Mouse (Mus musculus) heart, embryonic 13.5 days (tissue): ENCODE results near the gene Tat. TPM values are rescaled to one million over a fixed set of nuclear protein-coding genes. Genes with fewer than 3 reads are reported as not detected.

Experiments
- ATAC-seq: fragments of 200-750 bp; cut with Nextera tagmentation; 2 replicates; pipeline ENCODE4 v1.8.0; 2017; ENCODE audit warnings: moderate TSS enrichment; ENCODE audit not compliant: insufficient number of reproducible peaks, low FRiP score, low TSS enrichment; ENCODE audit errors: extremely low read depth
- H3K27ac ChIP-seq: fragments of 300-500 bp; sonication (generic); replicated peaks from 2 replicates; pipeline ENCODE4 v1.5.1; 2015; ENCODE audit warnings: moderate library complexity, mild to moderate bottlenecking, inconsistent platforms
- H3K27me3 ChIP-seq: fragments of 300-500 bp; sonication (generic); replicated peaks from 2 replicates; pipeline ENCODE4 v1.6.1; 2015; ENCODE audit warnings: mild to moderate bottlenecking, inconsistent platforms
- H3K36me3 ChIP-seq: fragments of 300-500 bp; sonication (generic); 2 replicates; pipeline ENCODE4 v1.6.1; 2015; ENCODE audit warnings: mild to moderate bottlenecking, inconsistent platforms
- H3K4me1 ChIP-seq: fragments of 300-500 bp; sonication (generic); 2 replicates; pipeline ENCODE4 v1.6.1; 2015; ENCODE audit warnings: inconsistent platforms
- H3K4me2 ChIP-seq: fragments of 300-500 bp; sonication (generic); 2 replicates; pipeline ENCODE4 v1.6.1; 2015; ENCODE audit warnings: inconsistent platforms, mild to moderate bottlenecking, moderate library complexity
- H3K4me3 ChIP-seq: fragments of 300-500 bp; sonication (generic); 2 replicates; pipeline ENCODE4 v1.5.1; 2015; ENCODE audit warnings: moderate library complexity, mild to moderate bottlenecking, inconsistent platforms
- H3K9ac ChIP-seq: fragments of 300-500 bp; sonication (generic); 2 replicates; pipeline ENCODE4 v1.6.1; 2015; ENCODE audit warnings: inconsistent platforms, mild to moderate bottlenecking, moderate library complexity
- H3K9me3 ChIP-seq: fragments of 300-500 bp; sonication (generic); 2 replicates; pipeline ENCODE4 v1.6.1; 2016; ENCODE audit warnings: inconsistent platforms
- WGBS: fragments of 180-500 bp; shearing (Covaris S2); methylation state at CpG from one replicate; pipeline ENCODE4 v1.1.7; 2015; ENCODE audit warnings: mixed read lengths; 5-methylcytosine and 5-hydroxymethylcytosine counted together
- polyA plus RNA-seq: library from polyadenylated mRNA; unstranded; fragments of >200 nt; fragmentation: Nextera tagmentation; extraction: Ambion mirVana; gene quantifications from 2 replicates; pipeline ENCODE4 v1.2.1, GENCODE M21; 2015

Gene Tat
- polyA plus RNA-seq, 1 experiment from 2014 or later, result 0.27 TPM

GRCm38 (mm10) chr8:109983944-109984343 is 6.3 kb upstream of the Tat start:
- Histone ChIP-seq H3K27ac (no peak overlapping the region), H3K27me3 (no peaks in the 10 kb centered on the region), H3K9me3 (no peaks in the 10 kb centered on the region), H3K4me2 (no peak overlapping the region), H3K36me3 (no peaks in the 10 kb centered on the region), H3K4me3 (no peak overlapping the region), H3K4me1 (peaks cover 7% of the 10 kb centered on the region; the same call in 1 of the 2 replicates), H3K9ac (no peak overlapping the region)
- WGBS, result 35% methylated on average over 5 of the region's 5 CpGs
- ATAC-seq, result no peak

GRCm38 (mm10) chr8:109986384-109986783 is 3.9 kb upstream of the Tat start:
- Histone ChIP-seq H3K4me1 (peaks cover 7% of the 10 kb centered on the region; the same call in 1 of the 2 replicates), H3K9me3 (no peaks in the 10 kb centered on the region), H3K27me3 (no peaks in the 10 kb centered on the region), H3K36me3 (no peaks in the 10 kb centered on the region), H3K4me3 (no peak overlapping the region), H3K4me2 (no peak overlapping the region), H3K9ac (no peak overlapping the region), H3K27ac (no peak overlapping the region)
- 48% methylated on average over 7 of the region's 7 CpGs for WGBS
- no peak for ATAC-seq

- Histone ChIP-seq H3K4me3 (no peak overlapping the region), H3K9me3 (no peaks in the 10 kb centered on the region), H3K27ac (no peak overlapping the region), H3K36me3 (no peaks in the 10 kb centered on the region), H3K27me3 (no peaks in the 10 kb centered on the region), H3K9ac (no peak overlapping the region), H3K4me1 (peaks cover 7% of the 10 kb centered on the region; the same call in 1 of the 2 replicates), H3K4me2 (no peak overlapping the region)
- no peak for ATAC-seq
- 52% methylated on average over 7 of the region's 7 CpGs for WGBS
These were observed 2.5 kb upstream of the Tat start for GRCm38 (mm10) chr8:109987776-109988175.

DNA sequence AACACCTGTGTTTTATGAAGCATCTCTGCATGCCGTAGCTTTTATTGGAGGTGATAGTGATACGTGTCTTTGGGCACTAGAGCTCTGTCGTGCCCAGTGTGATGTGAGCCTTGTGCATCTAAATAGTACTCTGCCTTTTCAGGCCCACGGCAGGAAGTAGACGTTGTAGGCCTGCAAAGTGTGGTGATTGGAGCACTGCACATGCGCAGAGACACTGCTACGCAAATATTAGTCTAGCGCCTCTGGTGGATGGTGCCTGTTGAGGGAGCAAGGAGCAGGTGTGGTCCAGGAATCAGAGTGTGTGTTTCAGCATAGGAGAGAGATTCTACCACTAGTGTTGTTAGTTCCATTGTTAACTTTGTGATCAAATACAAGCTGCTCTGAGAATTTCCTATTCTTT is 1.1 kb upstream of the Tat start:
- no peaks in the 10 kb centered on the region for H3K36me3 ChIP-seq
- H3K9me3 ChIP-seq, result no peaks in the 10 kb centered on the region
- H3K4me1 ChIP-seq, result no peaks in the 10 kb centered on the region
- WGBS, result 84% methylated on average over 8 of the region's 8 CpGs
- no peak for ATAC-seq
- H3K27me3 ChIP-seq, result no peaks in the 10 kb centered on the region
- no peak overlapping the region for H3K4me3 ChIP-seq
- no peak overlapping the region for H3K9ac ChIP-seq
- no peak overlapping the region for H3K4me2 ChIP-seq
- H3K27ac ChIP-seq, result no peak overlapping the region

- no peak overlapping the region for H3K27ac ChIP-seq
- no peak overlapping the region for H3K9ac ChIP-seq
- no peaks in the 10 kb centered on the region; the same call in 1 of the 2 replicates for H3K27me3 ChIP-seq
- H3K9me3 ChIP-seq, result no peaks in the 10 kb centered on the region
- ATAC-seq, result no peak
- H3K4me1 ChIP-seq, result no peaks in the 10 kb centered on the region
- 69% methylated on average over 5 of the region's 5 CpGs for WGBS
- no peak overlapping the region for H3K4me2 ChIP-seq
- no peaks in the 10 kb centered on the region for H3K36me3 ChIP-seq
- H3K4me3 ChIP-seq, result no peak overlapping the region
These were observed 1.9 kb downstream of the Tat start for GRCm38 (mm10) chr8:109992166-109992565.

DNA sequence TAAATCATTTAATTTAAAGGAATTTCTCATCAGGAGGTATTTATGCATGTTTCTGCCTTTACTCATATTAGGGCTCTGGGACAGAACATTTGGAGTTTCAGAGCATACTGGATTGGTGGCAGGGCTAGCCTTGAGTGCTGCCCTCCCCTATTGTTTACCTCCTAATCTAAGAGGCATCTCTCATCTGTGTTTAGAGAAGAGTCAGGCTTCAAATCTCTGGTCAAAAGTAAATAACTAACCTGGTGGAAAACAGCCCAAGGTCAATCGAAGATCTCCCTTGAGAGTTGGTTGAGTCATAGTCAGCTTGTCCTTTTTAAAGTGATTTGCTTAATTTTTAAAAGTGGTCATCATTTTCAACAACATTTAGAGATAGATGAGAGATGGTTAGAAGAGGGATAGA is 2.7 kb downstream of the Tat start:
- Histone ChIP-seq H3K4me3 (no peak overlapping the region), H3K27me3 (no peaks in the 10 kb centered on the region; the same call in 1 of the 2 replicates), H3K9ac (no peak overlapping the region), H3K36me3 (no peaks in the 10 kb centered on the region), H3K4me2 (no peak overlapping the region), H3K9me3 (no peaks in the 10 kb centered on the region), H3K27ac (no peak overlapping the region), H3K4me1 (no peaks in the 10 kb centered on the region)
- ATAC-seq, result no peak
- 69% methylated on average over 1 of the region's 1 CpGs for WGBS

DNA sequence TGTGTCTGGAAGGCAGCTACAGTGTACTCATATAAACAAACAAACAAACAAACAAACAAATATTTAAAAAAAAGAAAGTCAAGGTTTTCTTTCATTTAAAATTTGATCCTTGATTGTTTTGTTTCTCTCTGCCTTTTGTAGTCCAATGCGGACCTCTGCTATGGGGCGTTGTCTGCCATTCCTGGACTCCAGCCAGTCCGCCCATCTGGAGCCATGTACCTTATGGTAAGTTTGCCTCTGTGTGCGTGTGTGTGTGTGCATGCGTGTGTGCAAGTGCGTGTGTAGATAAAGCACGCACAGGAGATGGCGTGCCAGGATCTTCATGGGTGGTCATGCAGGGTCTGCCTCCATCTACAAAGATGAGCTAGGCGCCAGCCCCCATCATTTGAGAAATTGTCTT is 7.1 kb downstream of the Tat start:
- H3K9me3 ChIP-seq, result no peaks in the 10 kb centered on the region
- no peak for ATAC-seq
- peaks cover 9% of the 10 kb centered on the region; the same call in 1 of the 2 replicates for H3K27me3 ChIP-seq

GRCm38 (mm10) chr8:109998066-109998465 is 7.8 kb downstream of the Tat start:
- Histone ChIP-seq H3K9ac (no peak overlapping the region), H3K36me3 (no peaks in the 10 kb centered on the region), H3K27me3 (peaks cover 9% of the 10 kb centered on the region; the same call in 1 of the 2 replicates), H3K4me2 (no peak overlapping the region), H3K27ac (no peak overlapping the region), H3K9me3 (no peaks in the 10 kb centered on the region), H3K4me1 (no peaks in the 10 kb centered on the region), H3K4me3 (no peak overlapping the region)
- ATAC-seq, result no peak
- WGBS, result 78% methylated on average over 7 of the region's 7 CpGs

More for the DNA sequence above, 7.1 kb downstream of the Tat start:
- H3K4me1 ChIP-seq, result no peaks in the 10 kb centered on the region
- no peak overlapping the region for H3K9ac ChIP-seq
- no peak overlapping the region for H3K4me3 ChIP-seq
- WGBS, result 83% methylated on average over 9 of the region's 9 CpGs
- H3K27ac ChIP-seq, result no peak overlapping the region
- H3K4me2 ChIP-seq, result no peak overlapping the region
- no peaks in the 10 kb centered on the region for H3K36me3 ChIP-seq

DNA sequence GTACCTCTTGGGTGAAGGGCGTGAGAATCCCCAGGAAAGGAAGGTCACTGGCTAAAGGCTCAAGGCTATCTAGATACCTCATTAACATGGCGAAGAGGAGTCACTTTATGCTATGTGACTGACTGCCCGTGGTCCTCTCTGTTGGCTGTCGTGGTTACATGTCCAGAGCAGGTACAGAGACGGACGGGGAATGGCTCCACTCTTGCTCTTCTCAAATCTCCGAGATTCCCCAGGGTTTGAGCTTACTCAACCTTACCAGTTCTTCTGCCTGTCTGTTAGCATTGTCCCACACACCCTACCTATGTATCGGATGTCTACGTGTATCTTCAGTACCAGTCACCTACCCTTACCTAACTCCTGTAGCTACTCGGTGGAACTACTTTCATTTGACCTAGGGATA is 9.7 kb downstream of the Tat start:
- H3K9ac ChIP-seq, result no peak overlapping the region
- no peaks in the 10 kb centered on the region for H3K36me3 ChIP-seq
- 71% methylated on average over 10 of the region's 10 CpGs for WGBS
- no peaks in the 10 kb centered on the region for H3K9me3 ChIP-seq
- H3K4me2 ChIP-seq, result no peak overlapping the region
- H3K4me3 ChIP-seq, result no peak overlapping the region
- peaks cover 9% of the 10 kb centered on the region; the same call in 1 of the 2 replicates for H3K27me3 ChIP-seq
- no peak overlapping the region for H3K27ac ChIP-seq
- no peaks in the 10 kb centered on the region for H3K4me1 ChIP-seq
- no peak for ATAC-seq

GRCm38 (mm10) chr8:110002953-110003352 is 12.7 kb downstream of the Tat start:
- Histone ChIP-seq H3K36me3 (no peaks in the 10 kb centered on the region), H3K4me1 (no peaks in the 10 kb centered on the region), H3K4me2 (no peak overlapping the region)

GRCm38 (mm10) chr8:110004300-110004699 is 14.1 kb downstream of the Tat start:
- no peak overlapping the region for H3K27ac ChIP-seq

More at GRCm38 (mm10) chr8:110002953-110003352, 12.7 kb downstream of the Tat start:
- 26% methylated on average over 9 of the region's 9 CpGs for WGBS
- ATAC-seq, result no peak
- Histone ChIP-seq H3K9ac (no peak overlapping the region), H3K4me3 (no peak overlapping the region), H3K27me3 (peaks cover 9% of the 10 kb centered on the region; the same call in 1 of the 2 replicates), H3K27ac (no peak overlapping the region), H3K9me3 (no peaks in the 10 kb centered on the region)

DNA sequence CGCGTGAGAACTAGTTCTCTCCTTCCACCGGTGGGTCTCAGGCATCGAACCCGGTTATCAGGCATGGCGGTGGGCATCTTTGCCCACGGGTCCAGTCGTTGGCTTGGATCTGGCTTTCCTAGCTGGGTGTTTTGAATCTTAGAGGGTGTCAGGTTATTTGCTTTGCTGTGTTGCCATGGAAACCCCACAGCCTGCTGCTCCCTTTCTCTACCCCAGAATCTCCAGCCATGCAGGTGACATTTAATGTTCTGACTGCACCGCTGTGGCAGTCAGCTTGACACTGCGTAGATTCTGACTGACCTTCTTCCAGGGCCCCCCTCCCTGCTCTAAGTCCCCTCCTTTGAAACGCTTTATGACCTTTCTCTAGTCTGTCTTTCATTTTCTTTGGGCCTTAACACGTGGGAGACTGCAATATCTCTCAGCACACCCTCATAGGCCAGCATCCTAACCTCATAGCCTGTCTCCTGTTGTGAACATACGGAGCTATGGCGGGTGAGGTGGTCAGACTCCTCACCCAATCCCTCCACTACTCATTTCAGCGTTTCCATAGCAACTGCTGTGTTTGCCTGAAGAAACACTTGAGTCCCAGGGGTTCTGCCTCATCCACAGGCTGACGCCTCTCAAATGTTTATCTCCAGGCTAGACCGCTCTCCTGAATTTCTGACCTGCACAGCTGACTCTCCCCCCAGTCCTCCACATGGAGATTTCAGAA is 16.2 kb downstream of the Tat start:
- Histone ChIP-seq H3K9me3 (no peaks in the 10 kb centered on the region), H3K27me3 (0 out of 2 replicates have a peak, but pooled peaks cover 5% of the 10 kb centered on the region), H3K4me2 (no peak overlapping the region), H3K36me3 (no peaks in the 10 kb centered on the region), H3K4me3 (no peak overlapping the region), H3K4me1 (no peaks in the 10 kb centered on the region), H3K9ac (no peak overlapping the region), H3K27ac (no peak overlapping the region)
- 62% methylated on average over 17 of the region's 17 CpGs for WGBS
- ATAC-seq, result no peak

More at GRCm38 (mm10) chr8:110004300-110004699, 14.1 kb downstream of the Tat start:
- H3K4me2 ChIP-seq, result no peak overlapping the region
- no peaks in the 10 kb centered on the region for H3K9me3 ChIP-seq
- H3K36me3 ChIP-seq, result no peaks in the 10 kb centered on the region
- H3K4me1 ChIP-seq, result no peaks in the 10 kb centered on the region
- no peak for ATAC-seq
- 0 out of 2 replicates have a peak, but pooled peaks cover 5% of the 10 kb centered on the region for H3K27me3 ChIP-seq
- 64% methylated on average over 5 of the region's 5 CpGs for WGBS
- no peak overlapping the region for H3K9ac ChIP-seq
- no peak overlapping the region for H3K4me3 ChIP-seq
